Mouse (Mus musculus): Measurements from ENCODE around the gene Lgr5. TPM values are rescaled to one million over a fixed set of nuclear protein-coding genes. Genes with fewer than 3 reads are reported as not detected.
A peak's percentile ranks its signal among the peaks of the same experiment; 100 is the strongest.

Gene Lgr5
- total and polyA plus RNA-seq, 2 experiments = 3.4 to 3.6 TPM

GRCm38 (mm10) chr10:115510959-115511358, 76.6 kb downstream of the Lgr5 start:
- no peak overlapping the region for H3K27ac ChIP-seq (replicated peaks; ENCODE audit: insufficient read depth, low read depth, low read length)
- DNase-seq (ENCODE audit: extremely low read depth, low read depth, low spot score) = no peak
- WGBS = 79% methylated on average over 5 of the region's 5 CpGs
- no peak overlapping the region for H3K4me3 ChIP-seq (ENCODE audit: insufficient read depth, low read depth, low read length)
- H3K9ac ChIP-seq (ENCODE audit: low read depth, low read length) = no peak overlapping the region
- TF ChIP-seq POLR2A (IDR thresholded peaks at IDR 0.05; ENCODE audit: extremely low read depth, insufficient read depth, low read length) (no peak), CTCF (IDR thresholded peaks at IDR 0.05; ENCODE audit: low read depth, low read length) (no peak)
- no peaks in the 10 kb centered on the region for H3K36me3 ChIP-seq (ENCODE audit: control insufficient read depth, insufficient read depth, low read length)
- no peaks in the 10 kb centered on the region for H3K27me3 ChIP-seq (ENCODE audit: control insufficient read depth, insufficient read depth, low read length)
- no peaks in the 10 kb centered on the region for H3K79me2 ChIP-seq (ENCODE audit: control insufficient read depth, insufficient read depth, low read length)
- H3K4me1 ChIP-seq (ENCODE audit: control insufficient read depth, insufficient read depth, low read length) = no peaks in the 10 kb centered on the region

- WGBS = 36% methylated on average over 16 of the region's 16 CpGs
- H3K27ac ChIP-seq (replicated peaks; ENCODE audit: insufficient read depth, low read depth, low read length) = no peak overlapping the region
Measured at GRCm38 (mm10) chr10:115505631-115506239, 81.8 kb downstream of the Lgr5 start.

GRCm38 (mm10) chr10:115505155-115505554, 82.4 kb downstream of the Lgr5 start:
- no peaks in the 10 kb centered on the region for H3K36me3 ChIP-seq (ENCODE audit: control insufficient read depth, insufficient read depth, low read length)
- no peak overlapping the region for H3K27ac ChIP-seq (replicated peaks; ENCODE audit: insufficient read depth, low read depth, low read length)
- H3K4me3 ChIP-seq (ENCODE audit: insufficient read depth, low read depth, low read length) = no peak overlapping the region
- TF ChIP-seq CTCF (IDR thresholded peaks at IDR 0.05; ENCODE audit: low read depth, low read length) (no peak), POLR2A (IDR thresholded peaks at IDR 0.05; ENCODE audit: extremely low read depth, insufficient read depth, low read length) (no peak)
- no peak overlapping the region for H3K9ac ChIP-seq (ENCODE audit: low read depth, low read length)
- no peaks in the 10 kb centered on the region for H3K4me1 ChIP-seq (ENCODE audit: control insufficient read depth, insufficient read depth, low read length)
- H3K79me2 ChIP-seq (ENCODE audit: control insufficient read depth, insufficient read depth, low read length) = no peaks in the 10 kb centered on the region
- DNase-seq (ENCODE audit: extremely low read depth, low read depth, low spot score) = no peak
- WGBS = 80% methylated on average over 10 of the region's 10 CpGs
- H3K27me3 ChIP-seq (ENCODE audit: control insufficient read depth, insufficient read depth, low read length) = no peaks in the 10 kb centered on the region

More at GRCm38 (mm10) chr10:115505631-115506239, 81.8 kb downstream of the Lgr5 start:
- Histone ChIP-seq H3K36me3 (ENCODE audit: control insufficient read depth, insufficient read depth, low read length) (no peaks in the 10 kb centered on the region), H3K79me2 (ENCODE audit: control insufficient read depth, insufficient read depth, low read length) (no peaks in the 10 kb centered on the region), H3K9ac (ENCODE audit: low read depth, low read length) (no peak overlapping the region), H3K27me3 (ENCODE audit: control insufficient read depth, insufficient read depth, low read length) (no peaks in the 10 kb centered on the region), H3K4me1 (ENCODE audit: control insufficient read depth, insufficient read depth, low read length) (no peaks in the 10 kb centered on the region), H3K4me3 (ENCODE audit: insufficient read depth, low read depth, low read length) (no peak overlapping the region)
- TF ChIP-seq POLR2A (IDR thresholded peaks at IDR 0.05; ENCODE audit: extremely low read depth, insufficient read depth, low read length) (no peak), CTCF (IDR thresholded peaks at IDR 0.05; ENCODE audit: low read depth, low read length) (no peak)
- DNase-seq (ENCODE audit: extremely low read depth, low read depth, low spot score) = peak; percentile 47

DNA sequence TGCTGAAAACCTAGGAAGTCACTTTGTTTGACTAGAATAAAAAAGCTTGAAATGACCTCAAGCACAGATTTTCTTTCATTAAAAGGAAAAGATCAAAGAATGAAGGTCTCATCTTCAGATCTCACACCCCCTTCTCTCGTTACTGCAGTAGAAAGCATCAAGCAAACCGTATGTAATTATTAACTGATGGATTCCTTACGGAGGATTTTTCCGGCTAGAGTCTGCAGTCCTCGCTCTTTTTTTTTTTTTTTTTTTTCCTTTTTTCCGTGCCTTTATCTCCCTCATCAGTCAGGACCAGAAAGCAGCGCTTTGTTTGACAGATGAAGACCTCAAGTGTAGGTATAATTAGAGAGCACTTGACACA, 93.8 kb downstream of the Lgr5 start:
- H3K4me1 ChIP-seq (ENCODE audit: control insufficient read depth, insufficient read depth, low read length) = no peaks in the 10 kb centered on the region
- no peak overlapping the region for H3K27ac ChIP-seq (replicated peaks; ENCODE audit: insufficient read depth, low read depth, low read length)
- DNase-seq (ENCODE audit: extremely low read depth, low read depth, low spot score) = no peak
- no peaks in the 10 kb centered on the region for H3K79me2 ChIP-seq (ENCODE audit: control insufficient read depth, insufficient read depth, low read length)
- 46% methylated on average over 7 of the region's 7 CpGs for WGBS
- TF ChIP-seq POLR2A (IDR thresholded peaks at IDR 0.05; ENCODE audit: extremely low read depth, insufficient read depth, low read length) (no peak), CTCF (IDR thresholded peaks at IDR 0.05; ENCODE audit: low read depth, low read length) (no peak)
- no peaks in the 10 kb centered on the region for H3K27me3 ChIP-seq (ENCODE audit: control insufficient read depth, insufficient read depth, low read length)
- no peak overlapping the region for H3K9ac ChIP-seq (ENCODE audit: low read depth, low read length)
- H3K36me3 ChIP-seq (ENCODE audit: control insufficient read depth, insufficient read depth, low read length) = no peaks in the 10 kb centered on the region
- H3K4me3 ChIP-seq (ENCODE audit: insufficient read depth, low read depth, low read length) = no peak overlapping the region

DNA sequence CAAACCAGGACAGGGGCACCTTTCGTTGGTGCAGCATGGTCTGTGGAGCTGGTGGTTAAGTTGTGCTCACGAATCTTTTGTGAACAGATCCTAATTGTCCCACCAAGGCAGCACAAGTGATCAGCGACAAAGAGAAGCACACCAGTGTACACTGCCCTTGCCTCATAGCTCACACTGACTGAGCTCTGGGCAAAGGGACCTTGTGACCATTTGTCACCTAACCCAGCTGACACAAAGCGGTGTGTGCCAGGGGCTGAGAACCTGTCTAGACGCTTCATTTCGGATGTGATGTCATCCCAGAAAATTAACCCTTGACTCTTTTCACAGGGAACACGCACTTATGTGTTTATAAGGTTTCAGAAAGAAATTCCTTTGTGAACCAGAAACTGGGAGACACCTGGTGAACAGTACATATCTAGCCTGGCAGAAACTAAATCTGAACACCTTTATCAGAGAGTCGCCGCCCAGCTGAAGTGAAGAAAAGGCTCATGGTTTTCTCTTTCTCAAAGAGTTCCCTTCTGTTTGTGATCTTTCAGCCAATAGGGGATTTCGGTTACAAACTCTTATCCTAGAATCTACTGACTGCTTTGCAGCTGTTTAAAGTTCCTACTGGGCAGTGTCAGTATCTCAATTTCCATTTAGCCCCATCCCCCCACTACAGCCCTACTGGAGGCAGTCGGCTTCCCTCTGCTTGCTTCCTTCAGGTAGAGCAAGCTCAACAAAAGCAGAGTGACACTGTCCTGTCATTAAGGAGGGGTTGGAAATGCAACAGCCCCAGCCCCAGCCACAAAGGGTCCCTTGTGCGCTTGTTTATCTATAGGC, 94.4 kb downstream of the Lgr5 start:
- Histone ChIP-seq H3K79me2 (ENCODE audit: control insufficient read depth, insufficient read depth, low read length) (no peaks in the 10 kb centered on the region), H3K27me3 (ENCODE audit: control insufficient read depth, insufficient read depth, low read length) (no peaks in the 10 kb centered on the region), H3K27ac (replicated peaks; ENCODE audit: insufficient read depth, low read depth, low read length) (no peak overlapping the region), H3K4me1 (ENCODE audit: control insufficient read depth, insufficient read depth, low read length) (no peaks in the 10 kb centered on the region), H3K9ac (ENCODE audit: low read depth, low read length) (no peak overlapping the region), H3K4me3 (ENCODE audit: insufficient read depth, low read depth, low read length) (no peak overlapping the region), H3K36me3 (ENCODE audit: control insufficient read depth, insufficient read depth, low read length) (no peaks in the 10 kb centered on the region)
- DNase-seq (ENCODE audit: extremely low read depth, low read depth, low spot score) = no peak
- 73% methylated on average over 12 of the region's 12 CpGs for WGBS
- TF ChIP-seq POLR2A (IDR thresholded peaks at IDR 0.05; ENCODE audit: extremely low read depth, insufficient read depth, low read length) = no peak
- TF ChIP-seq CTCF (IDR thresholded peaks at IDR 0.05; ENCODE audit: low read depth, low read length) = no peak

Data from liver, adult 2 months (tissue).